Mouse (Mus musculus): ENCODE measurements around the gene Ddx20. TPM values are rescaled to one million over a fixed set of nuclear protein-coding genes. Genes with fewer than 3 reads are reported as not detected.

The Ddx20 gene
- polyA plus RNA-seq, 1 experiment = 21.5 TPM

DNA sequence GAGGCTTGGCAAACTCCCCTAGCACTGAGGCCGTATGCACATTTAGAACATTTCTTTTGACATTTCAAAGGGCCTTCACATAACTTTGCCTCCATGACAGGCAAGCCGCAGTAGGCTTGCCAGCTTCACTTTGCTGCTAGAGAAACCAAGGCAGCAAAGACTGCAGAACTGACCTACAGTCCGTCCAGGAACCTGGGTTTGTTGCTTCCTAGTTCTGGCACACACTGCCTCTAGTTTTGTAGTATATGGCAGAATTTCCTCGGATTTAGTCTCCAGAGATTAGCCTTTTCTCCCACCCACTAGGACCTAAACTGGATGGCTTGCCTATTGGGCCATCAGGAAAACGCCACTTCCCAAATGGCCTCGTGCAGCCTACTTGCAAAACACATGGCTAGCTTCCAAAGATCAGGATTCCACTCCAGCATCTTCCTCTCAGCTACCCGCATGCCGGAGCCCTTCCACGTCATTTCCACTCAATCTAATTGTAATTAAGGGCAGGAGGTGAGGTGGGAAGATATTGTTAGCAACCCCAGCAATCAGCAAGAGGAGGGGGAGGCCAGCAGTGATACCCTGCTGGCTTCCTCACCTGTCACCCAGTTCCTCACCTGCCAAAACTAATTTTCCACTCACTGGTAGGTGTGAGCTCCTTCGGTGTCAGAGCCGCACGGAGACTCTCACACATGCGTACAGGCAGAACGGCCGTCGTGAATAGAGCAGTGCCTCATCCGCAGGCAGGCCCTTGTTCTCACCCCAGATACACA, 9.2 kb upstream of the Ddx20 start:
- no peak for TF ChIP-seq GATA1 (IDR thresholded peaks at IDR 0.05; ENCODE audit: low read length)

DNA sequence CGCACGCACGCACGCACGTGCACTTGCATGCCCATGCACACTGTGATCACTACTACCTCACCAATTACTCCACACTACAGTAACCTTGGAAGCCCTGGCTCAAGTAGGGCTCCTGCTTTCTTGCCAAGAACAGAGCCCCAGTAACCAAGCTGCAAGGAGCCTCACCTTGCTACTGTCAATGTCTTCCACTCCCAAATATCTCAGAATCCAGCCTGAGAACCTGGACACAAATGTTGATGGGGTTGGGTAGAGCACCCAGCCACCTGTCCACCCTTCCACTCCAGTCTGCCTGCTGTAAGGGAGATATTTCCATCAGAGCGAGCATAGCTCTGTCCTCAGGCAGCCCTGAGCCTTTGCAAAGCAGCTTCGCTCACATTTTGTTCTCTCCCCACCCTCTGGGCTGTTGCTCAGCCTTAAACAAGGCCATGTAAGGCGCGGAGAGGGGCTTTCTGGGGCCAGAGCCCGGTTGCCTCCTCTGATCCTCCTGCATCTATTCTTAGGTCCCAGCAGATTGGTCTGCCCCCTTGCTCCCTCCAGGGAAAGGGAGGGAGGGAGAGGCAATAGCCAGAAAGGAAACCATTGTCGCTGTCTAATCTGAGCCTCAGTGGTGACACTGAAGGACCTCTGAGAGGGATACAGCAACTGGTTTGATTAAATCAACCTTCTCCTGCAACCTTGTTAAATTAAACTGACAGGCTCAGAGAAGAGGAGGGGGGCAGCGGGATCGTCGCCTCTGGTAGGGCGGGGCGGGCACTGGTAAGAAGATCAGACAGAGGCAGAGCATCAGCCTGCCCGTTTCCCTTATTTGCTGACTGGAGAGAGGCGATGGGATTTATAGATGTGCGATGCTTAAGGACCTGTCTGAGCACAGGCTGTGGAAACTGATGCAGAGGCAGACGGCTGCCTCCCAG, 8.4 kb upstream of the Ddx20 start:
- TF ChIP-seq GATA1 (IDR thresholded peaks at IDR 0.05; ENCODE audit: low read length) = no peak

DNA sequence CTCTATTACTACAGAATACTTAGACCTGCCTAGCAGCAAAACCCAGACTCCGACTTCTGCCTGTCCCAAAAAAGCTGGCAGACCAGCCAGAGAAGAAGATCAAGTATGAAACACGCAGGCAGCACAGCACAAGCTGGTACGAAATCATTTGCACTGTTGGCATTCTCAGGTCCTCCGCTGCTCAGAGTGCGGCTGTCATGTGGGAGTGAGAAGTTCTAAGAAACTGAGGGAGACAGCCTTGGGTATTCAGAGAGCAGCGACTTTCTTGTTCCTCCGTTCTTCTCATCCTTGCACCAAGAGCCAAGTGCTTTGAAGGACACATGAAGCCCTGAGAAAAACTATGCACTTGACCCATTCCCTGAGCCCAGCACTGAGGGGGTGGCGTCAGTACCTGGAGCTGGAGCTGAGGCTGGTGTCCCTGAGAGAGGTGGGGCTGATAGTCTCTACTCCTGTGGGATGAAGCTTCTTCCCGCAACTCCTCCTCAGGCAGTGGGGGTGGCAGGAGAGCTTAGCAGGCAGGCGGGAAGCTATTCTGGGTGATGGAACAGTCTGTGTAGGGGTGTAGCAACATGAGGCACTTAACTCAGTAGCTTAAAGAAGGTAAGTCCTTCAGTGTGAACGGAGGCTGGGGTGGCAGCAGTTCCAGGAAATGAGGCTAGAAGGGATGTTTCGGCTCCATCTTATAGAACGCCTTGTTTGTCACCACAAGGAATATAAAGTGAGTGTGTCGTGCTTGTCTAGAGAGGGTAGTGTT, 6.1 kb upstream of the Ddx20 start:
- TF ChIP-seq GATA1 (IDR thresholded peaks at IDR 0.05; ENCODE audit: low read length) = no peak

- TF ChIP-seq GATA1 (IDR thresholded peaks at IDR 0.05; ENCODE audit: low read length) = no peak
Observed at GRCm38 (mm10) chr3:105688536-105688935, 1.2 kb upstream of the Ddx20 start.

- TF ChIP-seq GATA1 (IDR thresholded peaks at IDR 0.05; ENCODE audit: low read length) = no peak
Observed at GRCm38 (mm10) chr3:105686394-105687323, 715 bp downstream of the Ddx20 start.

GRCm38 (mm10) chr3:105680346-105680745, 7.0 kb downstream of the Ddx20 start:
- TF ChIP-seq GATA1 (IDR thresholded peaks at IDR 0.05; ENCODE audit: low read length) = no peak

GRCm38 (mm10) chr3:105675932-105676331, 11.4 kb downstream of the Ddx20 start:
- TF ChIP-seq GATA1 (IDR thresholded peaks at IDR 0.05; ENCODE audit: low read length) = no peak

- no peak for TF ChIP-seq GATA1 (IDR thresholded peaks at IDR 0.05; ENCODE audit: low read length)
Observed at GRCm38 (mm10) chr3:105674595-105675218, 12.7 kb downstream of the Ddx20 start.

DNA sequence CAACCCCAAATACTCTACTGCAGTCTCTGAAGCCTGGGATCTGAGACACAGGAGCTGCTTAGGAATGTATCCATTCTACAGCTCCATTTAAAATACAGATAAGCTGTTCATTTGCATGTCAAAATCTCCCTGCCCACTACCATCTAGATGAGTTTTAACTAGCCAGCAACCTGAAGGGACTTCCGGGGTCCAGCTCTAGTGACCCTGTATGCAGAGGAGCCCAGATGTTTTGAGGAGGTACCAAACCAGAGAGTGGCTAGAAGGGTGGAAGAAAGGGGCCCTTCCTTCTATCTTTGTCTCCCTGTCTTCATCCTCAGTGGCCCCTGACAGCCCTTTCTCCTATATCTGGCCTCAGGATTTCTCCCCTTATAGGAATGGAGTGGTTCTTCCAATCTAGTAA, 16.6 kb downstream of the Ddx20 start:
- TF ChIP-seq GATA1 (IDR thresholded peaks at IDR 0.05; ENCODE audit: low read length) = no peak

DNA sequence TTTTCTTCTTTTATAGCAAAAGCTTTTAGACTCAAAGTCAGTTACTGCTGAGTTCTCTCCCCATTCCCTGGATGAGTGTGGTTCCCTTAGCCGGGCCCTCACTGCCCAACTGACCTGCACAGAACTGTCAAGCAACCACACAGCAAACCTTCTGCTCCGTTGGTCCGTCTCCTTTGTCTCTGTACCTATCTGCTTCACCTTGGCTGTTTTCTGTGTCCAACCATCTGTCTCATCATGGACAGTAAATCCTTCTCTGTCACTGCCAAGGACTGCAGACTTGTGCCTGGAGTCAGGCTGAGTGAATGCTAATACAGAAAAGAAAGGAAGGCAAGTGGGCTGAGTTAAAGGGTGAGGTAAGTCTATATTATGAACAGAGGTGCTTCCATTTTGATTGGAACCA, 17.6 kb downstream of the Ddx20 start:
- TF ChIP-seq GATA1 (IDR thresholded peaks at IDR 0.05; ENCODE audit: low read length) = no peak

DNA sequence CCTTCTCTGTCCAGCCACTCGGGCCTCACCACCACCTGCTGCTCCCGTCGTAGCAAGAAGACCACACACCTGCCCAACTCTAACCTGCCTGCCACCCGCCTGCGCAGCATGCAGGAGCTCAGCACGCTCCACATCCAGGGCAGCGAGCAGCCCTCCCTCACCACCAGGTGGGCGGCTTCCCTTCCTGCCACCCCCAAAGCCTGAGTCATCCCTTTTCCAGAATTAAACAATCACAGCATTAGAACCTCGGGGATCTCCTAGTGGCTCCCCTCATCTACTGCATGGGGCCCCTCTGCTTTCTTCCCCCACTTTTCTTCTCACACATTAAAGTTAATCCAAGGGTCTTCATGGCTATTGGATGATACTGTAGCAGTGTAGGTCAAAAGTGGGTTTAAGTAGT, 19.2 kb downstream of the Ddx20 start:
- no peak for TF ChIP-seq GATA1 (IDR thresholded peaks at IDR 0.05; ENCODE audit: low read length)

GRCm38 (mm10) chr3:105666996-105667523, 20.3 kb downstream of the Ddx20 start:
- no peak for TF ChIP-seq GATA1 (IDR thresholded peaks at IDR 0.05; ENCODE audit: low read length)

DNA sequence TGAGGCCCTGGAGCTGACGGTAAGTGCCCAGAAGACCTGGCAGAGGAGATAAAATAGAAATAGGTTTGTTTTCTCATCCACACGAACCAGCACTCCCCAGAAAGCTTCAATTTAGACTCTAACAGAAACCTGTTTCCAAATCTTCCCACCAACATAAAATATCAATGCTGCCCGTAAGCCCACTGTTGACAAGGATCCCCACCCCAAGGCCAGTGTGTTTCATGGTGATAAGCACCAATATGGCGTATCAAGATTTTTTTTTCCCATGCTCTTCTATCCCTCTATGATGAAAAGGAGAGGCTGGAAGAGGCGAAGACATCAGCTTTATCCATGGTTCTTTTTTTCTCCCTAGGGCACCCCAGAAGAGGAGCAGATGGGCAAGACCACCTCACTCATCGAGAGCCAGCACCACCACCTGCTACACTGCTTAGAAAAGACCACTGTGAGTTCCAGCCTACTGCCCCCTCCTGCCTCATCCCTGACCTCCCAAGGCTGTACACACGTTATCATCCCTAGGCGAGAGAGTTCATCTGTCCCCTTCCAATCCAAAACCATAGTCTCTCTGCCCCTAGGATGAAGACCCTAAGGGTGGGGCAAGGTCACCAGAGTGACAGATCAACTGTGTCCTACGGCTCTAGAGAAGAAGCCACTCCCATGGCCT, 22.1 kb downstream of the Ddx20 start:
- no peak for TF ChIP-seq GATA1 (IDR thresholded peaks at IDR 0.05; ENCODE audit: low read length)

- no peak for TF ChIP-seq GATA1 (IDR thresholded peaks at IDR 0.05; ENCODE audit: low read length)
Observed at GRCm38 (mm10) chr3:105663043-105663442, 24.3 kb downstream of the Ddx20 start.
